Mouse (Mus musculus) ZHBTc4 (cell line): ENCODE data around the gene Cep63.

ENCODE experiments used
- DNase-seq: peaks from one replicate; pipeline ENCODE4 v3.0.0-alpha.2; 2011; ENCODE audit warnings: low read depth, low spot score

The Cep63 gene

GRCm38 (mm10) chr9:102572888-102573287, 53.4 kb downstream of the Cep63 start:
- no peak for DNase-seq

DNA sequence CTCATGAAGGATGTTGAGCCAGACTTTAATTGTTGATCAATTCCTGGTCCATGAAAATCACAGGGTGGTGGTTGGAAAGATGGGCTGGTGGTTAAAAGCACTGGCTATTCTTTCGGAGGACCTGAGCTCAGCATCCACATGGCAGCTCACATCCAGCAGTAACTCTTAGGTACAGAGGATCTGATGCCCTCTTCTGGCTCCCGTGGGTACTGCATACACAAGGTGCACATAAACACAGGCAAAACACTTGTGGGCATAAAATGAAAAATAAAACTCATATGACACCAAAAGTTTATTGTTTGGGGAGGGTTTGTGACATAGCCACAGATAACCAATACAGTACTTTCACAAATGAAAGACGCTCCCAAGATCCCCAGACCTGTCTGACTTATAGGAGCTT, 67.9 kb downstream of the Cep63 start:
- DNase-seq: peak; percentile 63

- DNase-seq: no peak
Measured at GRCm38 (mm10) chr9:102553781-102554180, 72.6 kb downstream of the Cep63 start.

- no peak for DNase-seq
Measured at GRCm38 (mm10) chr9:102551771-102552170, 74.6 kb downstream of the Cep63 start.

- DNase-seq: no peak
Measured at GRCm38 (mm10) chr9:102549211-102549610, 77.1 kb downstream of the Cep63 start.

GRCm38 (mm10) chr9:102547028-102547354, 79.3 kb downstream of the Cep63 start:
- no peak for DNase-seq

DNA sequence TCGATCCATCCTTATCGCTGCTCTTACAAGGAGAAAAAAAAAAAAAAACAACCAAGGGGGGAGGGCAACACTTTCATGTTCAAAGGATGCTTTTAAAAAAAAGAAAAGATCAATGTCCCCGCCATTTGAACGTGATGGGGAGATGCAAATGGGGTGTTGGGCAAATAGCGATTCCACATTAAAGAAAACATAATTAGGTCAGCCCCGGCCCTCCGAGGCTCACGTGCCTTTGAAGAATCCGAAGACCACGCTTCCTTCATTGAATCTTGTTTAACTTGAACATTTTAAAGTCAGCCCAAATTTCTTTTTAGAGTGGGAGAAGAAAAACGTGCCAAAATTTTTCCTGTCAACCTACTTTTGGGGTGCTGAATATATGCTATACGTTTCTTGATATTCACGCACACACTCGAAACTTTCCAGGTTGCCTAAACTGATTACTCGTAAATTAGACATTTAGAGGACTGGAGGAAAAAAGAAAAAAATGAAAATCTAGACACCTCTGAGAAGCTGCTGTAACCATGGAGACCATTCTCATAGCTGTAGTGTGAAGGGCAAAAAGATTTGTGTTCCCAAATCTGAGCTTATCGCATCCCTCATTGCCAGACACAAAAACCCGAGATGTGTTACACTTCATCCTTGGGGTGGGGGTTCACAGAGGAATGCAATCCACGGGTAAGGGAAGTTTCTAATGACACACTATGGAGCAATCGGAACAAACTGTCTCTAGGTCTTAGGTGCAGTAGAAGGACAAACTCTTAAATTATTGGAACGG, 79.9 kb downstream of the Cep63 start:
- DNase-seq: no peak

DNA sequence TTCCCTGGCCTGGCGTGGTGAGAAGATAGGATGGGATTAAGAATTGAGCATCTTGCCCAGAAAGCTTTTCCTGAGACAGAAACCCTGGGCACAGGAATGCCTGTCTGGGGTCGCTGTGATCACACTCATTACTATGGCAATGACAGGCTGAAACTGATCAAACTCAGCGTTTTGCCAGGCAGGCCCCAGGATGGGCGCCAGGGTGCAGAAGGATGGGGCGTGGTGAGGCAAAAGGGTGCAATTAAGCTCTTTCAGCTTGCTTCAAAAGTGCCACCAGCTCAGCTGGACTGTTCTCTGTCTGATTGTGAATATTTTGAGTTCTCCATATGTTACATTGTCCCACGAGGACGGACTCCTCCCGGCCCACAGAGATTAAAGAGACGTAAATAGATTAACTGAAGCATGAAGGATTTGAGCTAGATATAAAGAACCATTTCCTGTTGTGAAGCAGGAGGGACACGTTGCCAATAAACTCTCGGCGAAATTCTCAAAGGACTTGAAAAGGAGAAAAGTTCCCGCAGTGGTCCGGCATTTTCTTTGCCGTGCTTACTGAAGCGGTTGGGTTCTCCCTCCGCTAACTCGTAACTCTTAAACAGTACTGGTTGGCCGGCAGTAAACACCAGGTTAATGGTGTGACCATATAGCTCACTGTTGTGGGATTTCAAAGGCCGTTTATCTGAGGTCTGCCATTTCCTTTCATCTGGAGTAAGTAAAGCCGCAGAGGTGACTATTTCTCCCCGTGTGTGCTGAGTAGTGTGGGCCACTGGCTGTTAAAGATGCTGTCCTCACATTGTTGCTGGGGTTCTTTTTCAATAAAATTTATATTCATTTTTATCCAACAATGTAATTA, 80.7 kb downstream of the Cep63 start:
- no peak for DNase-seq

GRCm38 (mm10) chr9:102544773-102545366, 81.5 kb downstream of the Cep63 start:
- peak; percentile 85 for DNase-seq

GRCm38 (mm10) chr9:102544116-102544772, 82.1 kb downstream of the Cep63 start:
- no peak for DNase-seq

GRCm38 (mm10) chr9:102543761-102544115, 82.6 kb downstream of the Cep63 start:
- no peak for DNase-seq

DNA sequence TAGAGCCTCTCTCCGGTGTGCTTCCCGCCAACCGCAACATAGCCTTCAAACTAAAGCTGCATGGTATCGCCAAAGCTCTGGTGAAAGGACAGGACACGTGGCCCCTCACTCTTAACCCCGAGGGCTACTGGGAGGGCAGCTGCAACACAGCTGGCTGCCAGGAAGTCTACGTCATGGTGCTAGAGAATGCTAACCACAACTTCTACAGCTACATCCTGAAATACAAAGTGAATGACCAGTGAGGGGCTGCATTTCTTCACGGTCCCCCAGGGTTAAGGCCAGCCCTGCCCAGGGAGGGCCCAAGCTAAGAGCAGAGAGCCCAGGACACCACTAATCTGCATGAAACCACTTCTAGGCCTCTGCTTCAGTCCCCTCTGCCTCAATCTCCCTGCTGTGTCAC, 83.8 kb downstream of the Cep63 start:
- no peak for DNase-seq

- DNase-seq: no peak
Measured at GRCm38 (mm10) chr9:102541666-102542065, 84.7 kb downstream of the Cep63 start.

- no peak for DNase-seq
Measured at GRCm38 (mm10) chr9:102539699-102540098, 86.6 kb downstream of the Cep63 start.

- no peak for DNase-seq
Measured at GRCm38 (mm10) chr9:102536968-102537367, 89.4 kb downstream of the Cep63 start.
